Mouse (Mus musculus): ENCODE measurements around the gene Wnt10b. TPM values are rescaled to one million over a fixed set of nuclear protein-coding genes. Genes with fewer than 3 reads are reported as not detected.

Gene Wnt10b
- polyA plus RNA-seq, 1 experiment from 2014 or later: not detected

DNA sequence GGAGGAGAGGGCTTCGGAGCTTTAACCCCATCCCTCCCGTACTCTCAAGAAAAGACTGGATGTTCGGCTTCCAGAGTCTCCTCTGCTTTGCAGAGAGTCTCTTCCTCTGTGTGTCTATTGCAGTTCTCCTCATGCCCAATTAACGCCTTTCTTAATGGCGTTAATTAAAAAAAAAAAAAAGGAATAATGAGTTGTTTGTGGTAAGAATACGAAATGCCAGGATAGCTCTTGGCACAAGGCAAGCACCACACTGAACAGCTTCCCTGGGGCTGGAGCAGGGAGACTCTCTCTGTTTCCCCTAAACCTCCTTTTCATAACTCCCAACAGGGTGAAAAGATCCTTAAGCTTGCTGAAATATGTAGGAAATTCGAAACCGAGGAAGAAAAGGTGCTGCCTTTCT is 55.8 kb downstream of the Wnt10b start:
- Histone ChIP-seq H3K9me3 (no peaks in the 10 kb centered on the region), H3K4me3 (no peak overlapping the region), H3K4me1 (replicated peaks) (peaks cover 11% of the 10 kb centered on the region), H3K9ac (no peak overlapping the region), H3K27me3 (peaks cover 10% of the 10 kb centered on the region; the same call in 1 of the 2 replicates), H3K27ac (replicated peaks) (no peak overlapping the region), H3K4me2 (no peak overlapping the region), H3K36me3 (no peaks in the 10 kb centered on the region)
- no peak for ATAC-seq (ENCODE audit: low FRiP score, low read depth)
- 71% methylated on average over 8 of the region's 8 CpGs for WGBS

Other genes with a start within 250 kb of the Wnt10b start
- 108 TPM in 2 replicates for gene Kansl2, start 243.9 kb downstream of the Wnt10b start, polyA plus RNA-seq (2015; fragmentation: Nextera tagmentation; extraction: Ambion mirVana)
- 64.7 and 65.6 TPM in 2 replicates for gene Ccnt1, start 207.2 kb downstream of the Wnt10b start, polyA plus RNA-seq (2015; fragmentation: Nextera tagmentation; extraction: Ambion mirVana)
- not detected in 2 replicates for gene 4930415O20Rik, start 207.1 kb downstream of the Wnt10b start, polyA plus RNA-seq (2015; fragmentation: Nextera tagmentation; extraction: Ambion mirVana)
- 10.6 and 13.1 TPM in 2 replicates for gene Adcy6, start 168.1 kb downstream of the Wnt10b start, polyA plus RNA-seq (2015; fragmentation: Nextera tagmentation; extraction: Ambion mirVana)
- 130 and 136 TPM in 2 replicates for gene Cacnb3, start 147.3 kb downstream of the Wnt10b start, polyA plus RNA-seq (2015; fragmentation: Nextera tagmentation; extraction: Ambion mirVana)
- 19.4 and 24.8 TPM in 2 replicates for gene Ddx23, start 115.3 kb downstream of the Wnt10b start, polyA plus RNA-seq (2015; fragmentation: Nextera tagmentation; extraction: Ambion mirVana)
- 10.3 and 10.4 TPM in 2 replicates for gene Rnd1, start 100.7 kb downstream of the Wnt10b start, polyA plus RNA-seq (2015; fragmentation: Nextera tagmentation; extraction: Ambion mirVana)
- 6.8 TPM in 2 replicates for gene Ccdc65, start 69.9 kb downstream of the Wnt10b start, polyA plus RNA-seq (2015; fragmentation: Nextera tagmentation; extraction: Ambion mirVana)
- gene Fkbp11, start 50.0 kb downstream of the Wnt10b start, polyA plus RNA-seq (2015; fragmentation: Nextera tagmentation; extraction: Ambion mirVana): 5.7 TPM in 2 replicates
- 100.0 and 107 TPM in 2 replicates for gene Arf3, start 14.9 kb downstream of the Wnt10b start, polyA plus RNA-seq (2015; fragmentation: Nextera tagmentation; extraction: Ambion mirVana)
- gene Wnt1, start 11.7 kb upstream of the Wnt10b start, polyA plus RNA-seq (2015; fragmentation: Nextera tagmentation; extraction: Ambion mirVana): 1.9 and 2.5 TPM in 2 replicates
- gene Ddn, start 31.3 kb upstream of the Wnt10b start, polyA plus RNA-seq (2015; fragmentation: Nextera tagmentation; extraction: Ambion mirVana): 0.34 and 0.48 TPM in 2 replicates
- gene Prkag1, start 53.4 kb upstream of the Wnt10b start, polyA plus RNA-seq (2015; fragmentation: Nextera tagmentation; extraction: Ambion mirVana): 73.4 and 75.3 TPM in 2 replicates
- 10.6 and 11.4 TPM in 2 replicates for gene Kmt2d, start 93.1 kb upstream of the Wnt10b start, polyA plus RNA-seq (2015; fragmentation: Nextera tagmentation; extraction: Ambion mirVana)
- 32.1 and 34.5 TPM in 2 replicates for gene Rhebl1, start 116.4 kb upstream of the Wnt10b start, polyA plus RNA-seq (2015; fragmentation: Nextera tagmentation; extraction: Ambion mirVana)
- 1.9 and 2.5 TPM in 2 replicates for gene Dhh, start 120.4 kb upstream of the Wnt10b start, polyA plus RNA-seq (2015; fragmentation: Nextera tagmentation; extraction: Ambion mirVana)
- 26.8 and 29.3 TPM in 2 replicates for gene Lmbr1l, start 140.1 kb upstream of the Wnt10b start, polyA plus RNA-seq (2015; fragmentation: Nextera tagmentation; extraction: Ambion mirVana)
- 1,411 and 1,419 TPM in 2 replicates for gene Tuba1b, start 156.4 kb upstream of the Wnt10b start, polyA plus RNA-seq (2015; fragmentation: Nextera tagmentation; extraction: Ambion mirVana)
- not detected in 2 replicates for gene Gm49450, start 175.4 kb upstream of the Wnt10b start, polyA plus RNA-seq (2015; fragmentation: Nextera tagmentation; extraction: Ambion mirVana)
- gene Tuba1a, start 175.6 kb upstream of the Wnt10b start, polyA plus RNA-seq (2015; fragmentation: Nextera tagmentation; extraction: Ambion mirVana): 14,750 and 15,534 TPM in 2 replicates

Data from hindbrain, embryonic 15.5 days (tissue).